8 mouse cellular contexts compared by ENCODE assay signal in genomic region chr15:27702031-27702971, GRCm38 (mm10). TPM values are rescaled to one million over a fixed set of nuclear protein-coding genes. Genes with fewer than 3 reads are reported as not detected.
DNase-seq lines count a peak whose midpoint lies in the region; ATAC-seq and TF ChIP-seq lines count a peak whose summit lies in the region.

No protein-coding gene starts in this region.

- H3K27ac ChIP-seq in kidney, embryonic 15.5 days, result peak overlapping the region; percentile 77
- peak overlapping the region; percentile 99 for H3K27ac ChIP-seq in bone marrow macrophage, adult 2 months (ENCODE audit: insufficient read depth, low read depth, low read length)
- peak overlapping the region; percentile 6; the same call in 1 of the 2 replicates for H3K27ac ChIP-seq in heart, embryonic 15.5 days

- H3K4me2 ChIP-seq in kidney, embryonic 15.5 days, result no peak overlapping the region
- H3K4me2 ChIP-seq in heart, embryonic 15.5 days, result no peak overlapping the region

- peaks cover 17% of the 10 kb centered on the region for H3K4me1 ChIP-seq in kidney, embryonic 15.5 days
- H3K4me1 ChIP-seq in bone marrow macrophage, adult 2 months (ENCODE audit: control insufficient read depth, insufficient read depth, low read length), result peaks cover 58% of the 10 kb centered on the region
- peaks cover 11% of the 10 kb centered on the region; the same call in 1 of the 2 replicates for H3K4me1 ChIP-seq in heart, embryonic 15.5 days (replicated peaks)

- H3K9me3 ChIP-seq in kidney, embryonic 15.5 days (replicated peaks), result no peaks in the 10 kb centered on the region
- no peaks in the 10 kb centered on the region for H3K9me3 ChIP-seq in heart, embryonic 15.5 days (replicated peaks)

- no peaks in the 10 kb centered on the region for H3K36me3 ChIP-seq in kidney, embryonic 15.5 days
- H3K36me3 ChIP-seq in heart, embryonic 15.5 days, result no peaks in the 10 kb centered on the region

- no peak for TF ChIP-seq POLR2A in bone marrow macrophage, adult 2 months (IDR thresholded peaks at IDR 0.05; ENCODE audit: borderline replicate concordance, low read depth, low read length)

- 34% methylated on average over 11 of the region's 11 CpGs for WGBS in kidney, embryonic 15.5 days
- WGBS in heart, embryonic 15.5 days, result 27% methylated on average over 11 of the region's 11 CpGs

- ATAC-seq in kidney, embryonic 15.5 days (replicated peaks; ENCODE audit: low FRiP score), result peak; percentile 64
- no peak for ATAC-seq in heart, embryonic 15.5 days (replicated peaks; ENCODE audit: insufficient number of reproducible peaks, insufficient read depth, low FRiP score, low read depth)

- H3K9ac ChIP-seq in kidney, embryonic 15.5 days, result no peak overlapping the region
- H3K9ac ChIP-seq in heart, embryonic 15.5 days, result no peak overlapping the region

- H3K4me3 ChIP-seq in kidney, embryonic 15.5 days (replicated peaks), result no peak overlapping the region
- peak overlapping the region; percentile 3; the same call in 1 of the 2 replicates for H3K4me3 ChIP-seq in bone marrow macrophage, adult 2 months (ENCODE audit: insufficient read depth, low read length)
- H3K4me3 ChIP-seq in heart, embryonic 15.5 days, result no peak overlapping the region

- no peak for TF ChIP-seq CTCF in bone marrow macrophage, adult 2 months (IDR thresholded peaks at IDR 0.05; ENCODE audit: low read depth, low read length)

- no peak for DNase-seq in kidney, adult 11 months
- DNase-seq in liver, result peak; percentile 46
- peak; percentile 52 for DNase-seq in right cerebral cortex, postnatal 25 days
- DNase-seq in ovary, postnatal 10 days (ENCODE audit: low spot score), result no peak
- DNase-seq in cerebellum, adult 9-11 months, result no peak

- no peaks in the 10 kb centered on the region for H3K27me3 ChIP-seq in kidney, embryonic 15.5 days
- H3K27me3 ChIP-seq in heart, embryonic 15.5 days, result no peaks in the 10 kb centered on the region

RNA-seq across cellular contexts. Expression of gene Otulinl, which starts 20.9 kb away (rescaled TPM):
- polyA plus RNA-seq in kidney, embryonic 15.5 days (2015; fragmentation: Nextera tagmentation; extraction: Ambion mirVana), result 26.5 and 30.5 TPM in 2 replicates
- 256 and 264 TPM in 2 replicates for polyA plus RNA-seq in bone marrow macrophage, adult 2 months (2012; ENCODE audit: insufficient read depth, insufficient read length, missing spikeins)
- polyA plus RNA-seq in heart, embryonic 15.5 days (2015; fragmentation: Nextera tagmentation; extraction: Ambion mirVana), result 5.3 and 10.1 TPM in 2 replicates

Comparison
In these comparisons a context has a peak if more than half of its experiments do, and no peak if none do; other contexts are left out.
1. H3K27ac ChIP-seq: peak in every context shown above with its lines; median percentile 99 in bone marrow macrophage, adult 2 months; 77 in kidney, embryonic 15.5 days; 6 in heart, embryonic 15.5 days.
2. DNase-seq: peak in liver (single experiment) and right cerebral cortex, postnatal 25 days (single experiment); none in kidney, adult 11 months (single experiment), ovary, postnatal 10 days (single experiment) and cerebellum, adult 9-11 months (single experiment).